Mouse (Mus musculus) megakaryocyte, embryonic 14.5 days (primary cell): Measurements from ENCODE around the gene Ehd1.

Experiments used
- FLI1 ChIP-seq: IDR thresholded peaks from 2 replicates; pipeline ENCODE4 v1.6.1; 2012; ENCODE audit warnings: low read length, inconsistent platforms, mixed read lengths
- GATA1 ChIP-seq: IDR thresholded peaks from 3 replicates; pipeline ENCODE4 v1.6.1; 2012; ENCODE audit warnings: mixed read lengths, low read length, inconsistent platforms, borderline replicate concordance

GRCm38 (mm10) chr19:6342276-6342933 lies 65.9 kb downstream of the Ehd1 start:
- no peak for TF ChIP-seq GATA1
- no peak for TF ChIP-seq FLI1
